Mouse (Mus musculus): ENCODE data around the gene Cstl1. TPM values are rescaled to one million over a fixed set of nuclear protein-coding genes. Genes with fewer than 3 reads are reported as not detected.
"Not testable (repeated sequence)": the region's sequence is repeated elsewhere in the genome, so short reads cannot be mapped to it uniquely, and the experiment has no call there.

Cstl1 gene
- polyA plus RNA-seq (2012; rRNA removed) = not detected in 2 replicates

DNA sequence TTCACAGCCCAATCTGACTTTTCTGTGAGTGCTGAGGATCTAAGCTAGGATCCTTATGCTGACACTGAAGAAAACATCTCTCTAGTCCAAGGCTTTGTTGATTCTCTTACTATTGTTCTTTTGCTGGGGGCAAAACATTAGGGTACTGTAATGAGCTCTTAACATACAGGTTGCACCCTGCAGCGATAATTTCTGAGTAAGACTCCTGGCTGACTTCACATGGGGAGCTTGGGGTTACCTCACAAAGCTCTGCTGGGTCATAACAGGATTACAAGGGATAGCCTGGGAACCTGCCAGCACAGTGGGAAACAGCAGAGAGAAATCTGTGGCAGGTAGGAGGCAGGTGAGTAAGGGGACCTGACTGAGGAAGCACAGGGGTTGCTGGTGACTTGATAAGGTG, at the start of gene Cstl1:
Cstl1 (plus strand) TSS at position 301 of the 400 bp plus-strand sequence.
- DNase-seq (ENCODE audit: low spot score) = no peak

DNA sequence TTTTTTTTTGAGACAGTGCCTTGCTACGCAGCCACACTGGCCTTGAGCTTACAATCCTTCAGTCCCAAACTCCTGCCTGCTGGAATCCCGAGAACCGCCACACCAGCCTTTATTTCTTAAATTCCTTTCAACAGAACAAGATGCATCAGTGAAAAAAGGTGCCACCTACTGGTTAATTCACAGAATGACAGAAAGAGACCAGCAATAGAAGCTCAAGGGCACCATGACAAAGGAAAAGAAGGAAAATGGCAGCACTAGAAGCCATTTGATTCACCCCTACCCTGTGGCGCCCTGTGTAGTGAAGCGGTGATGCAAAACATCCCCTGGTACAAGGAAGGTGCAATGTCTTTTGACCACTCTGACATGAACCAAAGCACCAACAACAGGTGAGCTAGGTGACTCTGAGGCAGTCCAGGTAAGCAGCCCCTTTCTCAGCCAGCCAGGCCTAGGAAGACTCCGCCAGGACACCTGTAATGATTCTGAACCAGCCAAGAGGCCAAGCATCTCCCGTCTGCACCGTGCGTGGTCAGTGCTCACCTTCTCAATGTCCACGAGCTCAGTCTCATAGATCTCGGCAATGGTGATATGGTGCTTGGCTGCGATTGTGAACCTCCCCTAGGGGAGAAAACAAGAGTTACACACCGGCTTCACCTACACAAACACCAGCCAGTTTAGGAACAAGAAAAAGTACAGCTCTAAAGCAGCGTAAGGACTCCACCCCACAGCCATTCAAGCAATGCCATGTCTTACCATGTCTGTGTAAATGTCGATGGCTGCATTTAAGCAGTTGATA, 43.6 kb upstream of the Cstl1 start:
- no peak for DNase-seq (ENCODE audit: low spot score)

DNA sequence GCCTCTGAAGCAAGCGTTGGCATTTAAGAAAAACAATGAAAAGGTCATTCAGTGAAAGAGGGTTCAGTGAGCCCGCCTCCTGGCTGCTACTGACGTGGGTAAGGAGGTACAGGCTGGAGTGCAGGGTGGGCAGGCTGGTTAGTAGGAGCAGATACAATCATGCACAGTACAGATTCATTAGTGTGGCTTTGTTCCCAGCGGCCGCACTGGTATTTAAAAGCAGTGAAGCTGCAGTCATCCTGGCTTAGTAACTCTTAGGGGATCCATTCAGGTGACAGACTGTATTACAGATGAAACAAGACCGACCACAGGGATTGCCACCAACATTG, 43.0 kb upstream of the Cstl1 start:
- DNase-seq (ENCODE audit: low spot score) = no peak

DNA sequence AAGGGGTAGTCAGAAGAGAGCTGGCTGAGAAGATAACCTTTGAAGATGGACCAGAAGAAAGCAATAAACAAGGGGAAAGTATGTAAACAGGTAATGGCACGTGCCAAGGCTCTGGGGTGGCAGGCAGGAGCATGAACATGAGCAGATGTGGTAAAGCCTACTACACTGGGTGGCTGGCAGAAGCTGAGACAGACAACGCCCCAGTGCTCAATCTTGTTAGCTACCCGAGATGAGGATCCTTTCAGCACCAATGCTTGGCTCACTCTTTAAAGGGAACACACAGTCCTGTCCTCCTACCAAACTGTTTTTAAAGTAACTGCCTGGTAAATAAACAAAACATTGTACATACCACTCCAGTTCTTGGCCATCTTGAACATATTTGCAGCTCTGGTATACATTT, 37.8 kb upstream of the Cstl1 start:
- no peak for DNase-seq (ENCODE audit: low spot score)

DNA sequence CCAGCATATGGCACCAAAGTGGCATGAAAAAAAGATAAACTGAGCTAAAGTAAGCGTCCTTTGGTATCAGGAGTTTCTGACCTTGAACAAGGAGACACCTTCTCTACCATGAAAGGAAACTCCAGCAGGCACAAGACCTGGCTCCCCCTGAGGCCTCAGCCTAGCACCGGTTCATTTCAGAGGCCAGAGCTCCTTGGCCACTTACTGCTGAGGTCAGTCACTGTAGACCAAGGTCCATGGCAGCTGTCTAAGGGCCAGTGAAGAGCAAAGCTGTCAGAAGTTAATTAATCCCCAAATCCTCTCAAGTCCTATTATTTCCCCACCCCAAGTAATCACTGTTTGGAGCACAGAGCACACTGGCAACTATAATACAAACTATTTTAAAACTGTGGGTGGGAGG, 33.1 kb upstream of the Cstl1 start:
- DNase-seq (ENCODE audit: low spot score) = no peak

DNA sequence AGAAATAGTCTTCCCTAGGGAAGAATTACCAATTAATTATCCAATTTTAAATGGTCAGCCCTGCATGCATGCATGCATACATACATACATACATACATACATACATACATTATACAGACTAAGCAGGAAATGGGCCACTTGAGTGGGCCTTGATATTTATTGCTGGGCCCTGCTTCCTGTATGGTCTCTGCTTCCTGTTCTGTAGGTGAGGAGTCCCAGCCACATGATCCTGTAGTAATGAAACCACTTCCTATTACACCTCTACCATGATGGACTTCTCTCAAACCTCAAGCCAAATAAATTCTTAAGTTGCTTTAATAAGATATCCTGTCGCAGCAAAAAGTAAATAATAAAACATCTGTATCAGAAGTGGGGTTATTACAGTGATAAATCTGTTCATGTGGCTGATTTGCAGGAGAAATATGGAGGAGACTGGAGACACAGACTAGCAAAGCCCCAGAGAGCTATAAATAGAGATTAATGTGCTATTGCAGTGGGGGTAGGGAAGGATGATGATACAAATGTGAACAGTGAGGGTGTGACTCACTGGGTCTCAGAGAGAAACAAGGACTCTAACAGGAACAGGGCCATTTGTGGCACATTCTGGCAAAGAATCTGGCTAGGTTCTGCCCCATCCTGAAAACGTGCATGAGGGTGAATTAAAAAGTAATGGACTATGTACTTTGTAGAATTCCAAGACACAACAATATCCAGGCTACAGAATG, 30.7 kb upstream of the Cstl1 start:
- DNase-seq (ENCODE audit: low spot score) = no peak

DNA sequence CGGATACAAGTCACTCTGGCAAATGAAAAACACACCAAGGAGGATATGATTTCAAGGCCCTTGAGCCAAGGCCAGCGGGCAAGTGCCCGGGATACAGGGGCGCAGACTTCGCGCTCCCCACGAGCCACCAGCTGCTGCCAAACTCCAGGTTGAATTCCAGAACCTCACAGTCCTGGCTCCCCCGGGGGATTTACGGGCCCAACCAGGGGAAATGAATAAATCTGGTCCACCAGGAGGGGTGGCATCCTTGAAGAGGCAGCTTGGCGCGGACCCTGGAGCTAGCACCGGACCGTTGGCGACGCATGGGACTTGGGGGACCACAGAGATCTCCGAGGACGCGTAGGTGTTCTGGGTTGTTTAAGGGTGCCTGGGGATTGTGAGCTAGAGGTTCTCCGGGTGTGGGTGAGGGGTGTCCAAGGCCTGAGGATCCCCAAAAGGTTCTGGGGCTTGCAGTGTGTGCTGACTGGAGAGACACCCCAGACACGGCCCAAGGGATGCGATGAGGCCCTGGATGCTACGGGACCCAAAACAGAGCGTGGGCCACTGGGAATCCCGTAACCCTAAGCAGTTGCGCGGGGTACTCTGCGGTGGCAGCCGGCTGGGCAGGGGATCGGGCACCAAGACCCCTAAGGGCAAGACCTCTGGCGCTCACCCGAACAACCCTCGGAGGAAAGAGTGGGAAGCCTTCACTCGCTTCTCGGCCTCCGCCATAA, 18.4 kb upstream of the Cstl1 start:
- DNase-seq (ENCODE audit: low spot score) = no peak

DNA sequence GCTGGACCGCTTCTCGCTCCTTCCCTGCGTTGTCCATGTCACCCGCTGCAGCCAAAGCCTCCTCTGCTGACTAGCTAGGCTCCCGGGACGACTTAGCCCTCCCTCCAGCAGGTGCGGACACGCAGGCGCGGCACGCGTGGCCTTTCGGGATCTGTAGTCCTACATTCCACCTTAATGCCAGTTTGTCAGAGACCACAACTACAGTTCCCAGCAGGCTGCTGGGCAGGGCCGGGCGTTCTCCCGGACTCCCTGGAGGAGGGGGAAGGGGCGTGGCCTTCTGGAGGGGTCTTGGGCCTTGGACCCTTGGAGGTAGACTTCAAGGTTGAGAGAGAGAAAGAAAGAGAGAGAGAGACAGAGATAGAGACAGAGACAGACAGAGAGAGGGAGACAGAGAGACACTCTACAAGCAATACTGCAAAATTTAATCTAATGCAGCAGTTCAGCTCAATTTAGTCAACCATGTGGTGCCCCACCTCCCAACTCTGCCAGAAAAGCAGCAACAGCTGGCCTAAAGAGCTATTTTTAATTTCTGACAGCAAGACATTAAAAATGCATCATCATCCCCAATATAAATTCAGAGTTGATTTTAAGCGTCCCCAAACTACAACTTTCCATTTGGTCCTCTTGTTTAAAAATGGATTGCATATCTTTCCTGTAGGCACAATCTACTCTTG, 17.7 kb upstream of the Cstl1 start, which contains the start of gene Napb:
Napb (minus strand) TSS at position 141 of the 674 bp plus-strand sequence.
- DNase-seq (ENCODE audit: low spot score) = peak; percentile 81

DNA sequence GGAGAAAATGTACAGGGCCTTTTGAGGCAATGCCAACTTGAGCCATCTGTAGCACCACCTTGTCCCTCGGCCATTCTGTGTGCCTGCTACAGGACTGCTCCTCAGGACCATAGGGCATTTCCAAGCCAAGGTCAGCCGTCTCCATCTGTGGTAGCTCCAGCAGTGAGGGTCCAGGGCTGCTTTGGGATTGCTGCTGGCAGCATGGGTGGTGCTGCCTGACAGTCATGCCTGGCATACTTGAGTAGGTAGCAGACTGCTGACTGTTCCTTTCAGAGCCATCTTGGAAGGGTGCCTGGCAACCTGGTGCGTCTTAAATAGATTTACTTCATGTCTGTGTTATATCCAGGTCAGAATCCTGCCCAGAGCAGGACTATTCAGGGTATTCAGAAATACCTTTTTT, 7.2 kb upstream of the Cstl1 start:
- no peak for DNase-seq (ENCODE audit: low spot score)

DNA sequence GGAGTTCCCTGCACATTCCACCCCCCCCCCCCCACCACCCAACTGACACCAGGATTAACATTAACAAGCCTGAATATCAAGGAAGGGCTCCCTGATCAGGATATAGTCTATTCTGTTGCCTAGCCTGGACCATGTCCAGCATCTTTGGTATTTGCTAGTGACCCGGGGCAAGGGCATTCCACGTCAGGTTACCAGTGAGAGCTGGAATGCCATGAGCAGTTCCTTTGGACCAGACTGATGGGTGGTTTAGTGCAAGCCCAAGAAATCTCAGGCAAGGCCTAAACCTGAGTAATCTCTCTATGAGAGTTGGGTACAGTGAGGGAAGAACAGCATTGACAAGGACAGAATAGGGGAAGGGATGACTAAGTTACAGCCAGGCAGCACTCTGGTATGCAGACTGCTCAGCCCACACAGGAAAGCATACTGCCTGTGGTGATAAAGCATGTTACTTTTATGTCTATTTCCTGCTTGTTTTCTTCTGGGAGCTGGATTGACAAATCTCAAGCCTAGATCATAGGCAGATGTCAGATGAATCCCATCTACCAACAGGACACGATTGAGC, 6.2 kb upstream of the Cstl1 start:
- no peak for DNase-seq (ENCODE audit: low spot score)

DNA sequence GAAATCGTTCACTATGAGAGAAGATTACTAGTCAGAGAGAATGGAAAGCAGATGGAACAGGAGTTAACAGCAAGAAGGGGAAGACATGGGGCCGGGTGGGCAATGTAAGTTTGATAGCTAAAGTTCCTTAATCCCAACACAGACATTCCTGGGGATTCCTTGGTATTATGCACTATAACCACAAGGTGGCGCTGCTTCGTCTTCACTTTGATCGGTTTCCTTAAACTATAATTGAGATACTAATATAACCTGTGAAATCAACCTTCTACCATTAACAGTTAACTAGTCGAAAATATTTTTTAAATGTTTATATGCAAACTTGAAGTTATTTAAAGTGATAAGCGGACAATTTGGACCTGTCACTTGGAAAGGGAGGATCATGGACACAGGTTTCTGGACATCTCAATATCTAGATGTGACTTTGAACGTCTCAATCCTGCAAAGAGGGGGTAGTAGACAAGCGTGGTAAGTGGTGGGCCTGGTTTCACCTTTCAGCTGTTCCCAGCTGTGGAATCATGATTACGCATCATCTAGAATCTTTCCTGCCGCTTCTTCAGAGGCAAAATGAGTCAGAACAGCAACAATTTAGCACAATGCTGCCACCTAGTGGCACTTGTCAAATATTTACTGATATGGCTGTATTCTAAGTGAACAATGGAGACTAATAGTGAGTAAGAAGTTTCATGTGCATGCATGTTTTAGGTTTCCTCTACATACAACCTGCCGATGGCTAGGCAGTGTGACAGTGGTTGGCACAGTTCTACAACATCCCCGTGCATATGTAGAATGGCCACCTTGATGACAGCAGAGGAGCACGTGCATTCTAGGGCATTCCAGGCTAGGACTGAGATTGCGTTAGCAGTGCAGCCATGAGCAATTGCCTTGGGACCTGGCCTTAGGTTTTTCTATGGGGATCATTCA, 2.0 kb downstream of the Cstl1 start:
- peak; percentile 23 for DNase-seq (ENCODE audit: low spot score)

DNA sequence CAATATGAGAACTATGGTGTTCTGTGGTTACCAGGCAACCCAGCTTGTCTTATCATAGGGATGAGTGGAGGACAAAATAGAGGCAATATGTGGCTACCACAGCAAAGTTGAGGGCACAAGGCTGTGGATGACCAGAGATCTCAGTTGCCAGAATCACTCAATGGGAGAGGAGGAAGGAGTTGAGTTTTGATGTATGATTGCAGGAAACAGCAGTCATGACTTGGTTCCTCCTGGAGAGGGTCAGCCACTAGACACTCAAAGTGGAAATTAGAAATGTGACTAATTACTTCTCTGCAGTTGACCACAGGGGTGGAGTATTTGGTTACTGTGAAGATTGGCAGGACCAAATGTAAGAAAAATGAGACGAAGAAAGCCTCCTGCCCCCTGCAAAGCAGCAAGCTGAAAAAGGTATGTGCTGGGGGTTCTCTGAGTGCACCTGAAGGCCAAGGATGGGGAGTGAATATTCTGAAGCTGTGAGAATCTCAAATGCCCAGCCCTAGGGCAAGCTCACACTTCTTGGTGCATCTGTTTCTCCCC, 4.2 kb downstream of the Cstl1 start:
- no peak for DNase-seq (ENCODE audit: low spot score)

DNA sequence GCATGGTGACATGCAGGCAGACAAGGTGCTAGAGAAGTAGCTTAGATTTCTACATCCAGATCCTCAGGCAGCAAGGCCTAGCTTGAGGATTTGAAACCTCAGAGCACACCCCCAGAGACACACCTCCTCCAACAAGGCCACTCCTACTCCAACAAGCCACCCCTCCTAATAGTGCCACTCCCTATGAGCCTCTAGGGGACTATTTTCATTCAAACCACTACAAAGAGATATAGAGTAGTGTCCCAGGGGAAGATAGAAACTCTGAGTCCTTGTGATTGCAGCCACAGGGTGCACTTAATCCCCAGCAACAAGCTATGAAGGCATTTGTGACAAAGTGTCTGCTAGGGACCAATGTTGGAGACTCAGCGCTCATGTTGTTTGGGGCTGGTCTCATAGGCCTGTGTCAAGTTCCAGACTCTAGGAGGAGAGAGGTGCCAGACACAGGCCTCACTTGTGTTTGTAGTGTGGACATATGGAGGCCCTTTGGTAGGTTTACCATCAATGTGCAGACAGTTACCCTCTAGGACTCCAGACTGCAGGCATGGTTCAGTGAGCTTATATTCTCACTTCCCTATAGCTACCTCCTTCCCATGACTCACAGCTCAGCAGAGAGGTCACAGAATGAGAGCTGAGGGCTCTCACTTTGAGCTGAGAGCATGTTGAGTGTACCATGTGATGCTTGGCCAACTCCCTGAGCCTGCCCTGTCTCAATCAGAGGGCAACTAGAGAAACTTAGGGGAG, 13.7 kb downstream of the Cstl1 start:
- DNase-seq (ENCODE audit: low spot score) = no peak

DNA sequence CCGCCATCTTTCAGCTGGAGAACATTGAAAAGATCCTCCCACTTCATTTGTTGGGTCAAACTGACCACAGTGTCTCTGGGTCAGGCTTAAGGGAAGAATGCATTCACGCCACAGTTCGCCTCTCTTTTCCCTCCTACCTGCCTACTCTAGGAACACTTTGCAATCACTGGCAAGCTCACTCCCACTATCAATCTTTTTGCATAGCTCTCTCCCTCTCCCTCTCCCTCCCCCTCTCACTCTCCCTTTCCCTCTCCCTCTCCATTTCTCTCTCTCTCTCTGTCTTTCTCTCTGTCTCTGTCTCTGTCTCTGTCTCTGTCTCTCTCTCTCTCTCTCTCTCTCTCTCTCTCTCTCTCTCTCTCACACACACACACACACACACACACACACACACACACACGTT, 21.2 kb downstream of the Cstl1 start, which contains the start of gene Cst11:
Cst11 (minus strand) TSS at position 101 of the 400 bp plus-strand sequence.
- DNase-seq (ENCODE audit: low spot score) = not testable (repeated sequence)

DNA sequence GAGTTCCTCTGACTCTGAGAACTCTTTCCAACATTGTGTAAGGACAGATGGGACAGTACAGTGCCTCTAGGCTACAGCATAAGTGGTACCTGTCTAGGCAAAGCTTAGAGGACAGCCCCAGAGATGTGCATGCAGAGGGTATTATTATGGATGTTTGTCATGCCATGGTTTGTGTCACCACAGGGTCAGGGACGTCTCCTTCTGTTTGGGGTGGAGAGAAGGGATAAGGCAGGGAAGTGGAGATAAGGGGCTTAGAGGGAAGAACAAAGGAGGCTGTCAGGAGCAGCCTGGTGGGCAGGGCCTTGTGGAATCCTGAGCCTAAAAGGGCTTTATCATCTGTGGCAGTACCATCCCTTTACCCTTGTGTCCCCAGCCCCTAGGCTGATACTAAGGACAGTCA, 31.6 kb downstream of the Cstl1 start, which contains the start of gene 8030411F24Rik:
8030411F24Rik (plus strand) TSS at position 301 of the 400 bp plus-strand sequence.
- DNase-seq (ENCODE audit: low spot score) = no peak

DNA sequence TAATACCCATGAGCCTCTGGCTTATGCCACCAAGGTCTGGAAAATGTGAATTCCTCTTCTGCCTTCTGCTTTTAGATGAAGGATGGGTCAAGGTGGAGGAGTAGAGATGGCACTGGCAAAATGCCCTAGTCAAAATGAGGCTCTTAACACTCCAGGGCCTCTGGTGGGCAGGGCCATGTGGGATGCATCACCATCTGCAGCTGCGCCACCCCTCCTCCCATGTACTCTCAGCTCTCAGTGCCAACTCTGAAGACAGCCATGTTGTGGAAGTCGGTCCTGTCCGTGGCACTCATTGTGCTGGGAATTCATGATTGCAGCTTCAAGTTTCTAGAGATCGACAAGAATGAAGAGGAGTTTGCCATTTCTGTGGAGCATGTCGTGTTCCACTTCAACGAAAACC, 39.0 kb downstream of the Cstl1 start, which contains the start of gene Cst12:
Cst12 (plus strand) TSS at position 220 of the 400 bp plus-strand sequence.
- no peak for DNase-seq (ENCODE audit: low spot score)

DNA sequence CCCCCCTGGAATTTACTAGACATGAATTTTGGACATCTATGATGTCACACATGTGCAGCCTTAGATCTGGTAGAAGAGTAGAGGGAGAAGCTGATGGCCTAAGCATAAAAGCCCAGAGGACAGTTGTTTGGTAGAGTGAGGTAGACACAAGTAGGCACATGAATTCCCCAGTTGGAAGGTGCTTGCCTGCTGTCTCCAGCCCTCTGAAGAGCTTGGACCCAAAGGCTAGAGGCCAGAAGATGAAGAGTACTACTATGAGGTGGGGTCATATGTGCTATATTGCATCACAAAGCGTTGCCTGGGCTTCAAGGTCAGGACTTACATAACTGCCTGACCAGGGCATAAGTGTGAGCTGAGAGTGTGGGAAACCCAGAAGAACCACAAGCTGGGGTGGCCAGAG, 48.3 kb downstream of the Cstl1 start, which contains the start of gene Cst8:
Cst8 (plus strand) TSS at position 301 of the 400 bp plus-strand sequence.
- no peak for DNase-seq (ENCODE audit: low spot score)

DNA sequence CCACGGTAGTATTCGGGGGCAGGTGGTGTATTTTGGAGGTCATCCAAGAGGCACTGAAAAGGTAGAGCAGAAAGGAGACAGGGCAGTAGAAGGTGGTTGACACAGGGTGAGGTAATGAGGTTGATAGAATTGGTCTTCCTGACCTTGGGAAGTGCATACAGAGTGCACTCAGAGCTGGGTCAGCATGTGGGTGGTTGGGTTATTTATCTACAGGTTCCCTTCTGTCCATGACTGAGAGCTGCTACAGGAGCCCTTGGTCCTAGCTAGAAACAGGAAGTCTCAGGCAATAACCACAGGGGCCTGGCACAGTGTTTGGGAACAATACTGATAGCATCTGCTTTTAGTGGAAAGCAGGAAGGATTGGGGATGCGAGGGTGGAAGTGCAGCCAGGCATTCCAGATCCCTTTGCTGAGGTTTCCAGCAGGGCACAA, 51.3 kb downstream of the Cstl1 start:
- no peak for DNase-seq (ENCODE audit: low spot score)

Measured in urinary bladder, adult 2 months (tissue).